Mouse (Mus musculus): ENCODE measurements at regions not wholly inside any gene's neighbourhood (a gene's known extent, or its start where the extent isn't known, plus 50 kb on each side); places are given as distances from the start of the nearest gene placed in this dataset.
A peak's percentile ranks its signal among the peaks of the same experiment; 100 is the strongest.

GRCm38 (mm10) chr10:109299785-109300184 lies 289.0 kb upstream of the Syt1 start:
- H3K27ac ChIP-seq (replicated peaks) = no peak overlapping the region

GRCm38 (mm10) chr10:109283348-109283747 lies 272.6 kb upstream of the Syt1 start:
- WGBS = 81% methylated on average over 10 of the region's 10 CpGs
- H3K4me2 ChIP-seq (replicated peaks) = no peak overlapping the region
- H3K4me3 ChIP-seq = no peak overlapping the region
- H3K27me3 ChIP-seq = no peaks in the 10 kb centered on the region
- no peaks in the 10 kb centered on the region for H3K4me1 ChIP-seq
- no peaks in the 10 kb centered on the region for H3K9me3 ChIP-seq
- H3K9ac ChIP-seq (replicated peaks) = no peak overlapping the region
- ATAC-seq (ENCODE audit: low FRiP score, low read depth) = no peak
- H3K36me3 ChIP-seq = no peaks in the 10 kb centered on the region
- H3K27ac ChIP-seq (replicated peaks) = no peak overlapping the region

More at GRCm38 (mm10) chr10:109299785-109300184, 289.0 kb upstream of the Syt1 start:
- Histone ChIP-seq H3K4me3 (no peak overlapping the region), H3K9ac (replicated peaks) (no peak overlapping the region), H3K27me3 (no peaks in the 10 kb centered on the region), H3K4me2 (replicated peaks) (no peak overlapping the region), H3K9me3 (no peaks in the 10 kb centered on the region), H3K36me3 (no peaks in the 10 kb centered on the region), H3K4me1 (no peaks in the 10 kb centered on the region)
- no peak for ATAC-seq (ENCODE audit: low FRiP score, low read depth)
- 66% methylated on average over 11 of the region's 11 CpGs for WGBS

GRCm38 (mm10) chr10:109249781-109250180 lies 239.0 kb upstream of the Syt1 start:
- Histone ChIP-seq H3K9me3 (no peaks in the 10 kb centered on the region), H3K27ac (replicated peaks) (no peak overlapping the region), H3K4me1 (no peaks in the 10 kb centered on the region), H3K4me3 (no peak overlapping the region), H3K36me3 (no peaks in the 10 kb centered on the region), H3K9ac (replicated peaks) (no peak overlapping the region), H3K4me2 (replicated peaks) (no peak overlapping the region), H3K27me3 (no peaks in the 10 kb centered on the region)
- ATAC-seq (ENCODE audit: low FRiP score, low read depth) = no peak
- WGBS = 92% methylated on average over 3 of the region's 3 CpGs

GRCm38 (mm10) chr10:109246328-109246727 lies 235.5 kb upstream of the Syt1 start:
- Histone ChIP-seq H3K9me3 (no peaks in the 10 kb centered on the region), H3K36me3 (no peaks in the 10 kb centered on the region), H3K9ac (replicated peaks) (no peak overlapping the region), H3K27ac (replicated peaks) (no peak overlapping the region), H3K27me3 (no peaks in the 10 kb centered on the region), H3K4me1 (no peaks in the 10 kb centered on the region), H3K4me3 (no peak overlapping the region), H3K4me2 (replicated peaks) (no peak overlapping the region)
- 51% methylated on average over 4 of the region's 4 CpGs for WGBS
- peak; percentile 53; the same call in 1 of the 2 replicates for ATAC-seq (ENCODE audit: low FRiP score, low read depth)

DNA sequence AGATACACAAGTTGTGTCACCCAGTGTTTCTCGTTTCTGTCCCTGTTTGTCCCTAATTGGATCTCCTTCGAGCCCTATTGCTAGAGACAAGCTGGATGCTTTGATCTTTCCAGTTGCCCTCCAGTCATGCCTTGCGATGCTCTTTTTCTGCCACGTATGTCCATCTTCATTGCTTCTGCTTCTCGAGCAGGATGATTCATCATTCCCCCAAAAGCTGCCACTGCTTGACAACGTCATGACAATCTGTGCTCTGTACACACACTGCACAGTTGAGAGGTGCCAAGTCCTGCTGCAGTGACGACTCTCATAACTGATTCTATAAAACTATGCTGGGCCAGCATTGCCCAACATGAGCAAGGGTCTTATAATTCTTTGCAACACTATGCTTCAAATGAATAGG lies 226.2 kb upstream of the Syt1 start:
- no peaks in the 10 kb centered on the region for H3K27me3 ChIP-seq
- no peak for ATAC-seq (ENCODE audit: low FRiP score, low read depth)

GRCm38 (mm10) chr10:109226989-109227388 lies 216.2 kb upstream of the Syt1 start:
- Histone ChIP-seq H3K4me3 (no peak overlapping the region), H3K36me3 (no peaks in the 10 kb centered on the region), H3K4me1 (no peaks in the 10 kb centered on the region), H3K9ac (replicated peaks) (no peak overlapping the region), H3K27me3 (no peaks in the 10 kb centered on the region), H3K27ac (replicated peaks) (no peak overlapping the region), H3K9me3 (no peaks in the 10 kb centered on the region), H3K4me2 (replicated peaks) (no peak overlapping the region)
- ATAC-seq (ENCODE audit: low FRiP score, low read depth) = no peak
- 93% methylated on average over 3 of the region's 3 CpGs for WGBS

More for the DNA sequence above, 226.2 kb upstream of the Syt1 start:
- H3K4me2 ChIP-seq (replicated peaks) = no peak overlapping the region
- H3K4me3 ChIP-seq = no peak overlapping the region
- H3K4me1 ChIP-seq = no peaks in the 10 kb centered on the region
- no peaks in the 10 kb centered on the region for H3K36me3 ChIP-seq
- no peak overlapping the region for H3K9ac ChIP-seq (replicated peaks)
- H3K9me3 ChIP-seq = no peaks in the 10 kb centered on the region
- H3K27ac ChIP-seq (replicated peaks) = no peak overlapping the region
- 78% methylated on average over 7 of the region's 7 CpGs for WGBS

DNA sequence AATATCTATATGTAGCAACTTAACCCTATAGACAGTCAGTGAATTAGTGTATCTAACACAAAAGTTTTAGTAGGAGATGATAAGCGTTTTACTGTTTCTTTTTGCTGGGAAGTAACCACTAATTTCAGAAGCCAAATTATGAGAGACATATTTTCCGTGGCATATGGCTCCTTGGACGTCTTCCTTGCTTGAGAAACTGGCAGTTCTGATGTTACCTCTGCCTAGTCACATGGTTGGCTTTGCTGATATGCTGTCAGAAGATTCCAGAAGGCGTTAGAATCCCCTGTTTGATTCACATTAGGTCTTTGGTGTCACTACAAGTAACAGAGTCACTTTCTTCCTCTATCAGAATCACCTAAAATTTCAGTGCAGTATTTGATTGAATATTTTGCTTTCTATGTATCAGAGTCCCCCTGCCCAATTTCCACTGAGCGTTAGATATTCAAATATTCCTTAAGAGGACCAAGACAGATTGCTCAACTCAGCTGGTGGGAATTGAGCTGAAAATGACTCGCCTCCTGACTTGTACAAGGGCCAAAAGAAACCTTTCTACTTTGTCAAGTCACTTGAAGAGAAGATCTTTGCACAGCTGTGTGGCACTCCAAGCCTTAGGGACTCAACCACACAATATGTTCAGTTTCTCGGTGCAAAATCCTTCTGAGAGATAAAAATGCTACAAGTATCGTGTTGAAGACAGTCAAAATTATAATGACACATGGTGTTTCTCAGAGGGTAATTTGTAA lies 178.2 kb upstream of the Syt1 start:
- H3K27me3 ChIP-seq = no peaks in the 10 kb centered on the region
- H3K4me2 ChIP-seq (replicated peaks) = no peak overlapping the region
- no peaks in the 10 kb centered on the region for H3K36me3 ChIP-seq
- no peaks in the 10 kb centered on the region for H3K9me3 ChIP-seq
- no peak for ATAC-seq (ENCODE audit: low FRiP score, low read depth)
- 83% methylated on average over 8 of the region's 8 CpGs for WGBS
- H3K9ac ChIP-seq (replicated peaks) = no peak overlapping the region
- H3K27ac ChIP-seq (replicated peaks) = no peak overlapping the region
- H3K4me1 ChIP-seq = no peaks in the 10 kb centered on the region
- no peak overlapping the region for H3K4me3 ChIP-seq

GRCm38 (mm10) chr10:109188252-109188651 lies 177.5 kb upstream of the Syt1 start:
- Histone ChIP-seq H3K9ac (replicated peaks) (no peak overlapping the region), H3K27ac (replicated peaks) (no peak overlapping the region), H3K4me2 (replicated peaks) (no peak overlapping the region), H3K27me3 (no peaks in the 10 kb centered on the region), H3K9me3 (no peaks in the 10 kb centered on the region), H3K4me1 (no peaks in the 10 kb centered on the region), H3K36me3 (no peaks in the 10 kb centered on the region), H3K4me3 (no peak overlapping the region)
- ATAC-seq (ENCODE audit: low FRiP score, low read depth) = no peak
- 82% methylated on average over 4 of the region's 4 CpGs for whole genome bisulfite sequencing

DNA sequence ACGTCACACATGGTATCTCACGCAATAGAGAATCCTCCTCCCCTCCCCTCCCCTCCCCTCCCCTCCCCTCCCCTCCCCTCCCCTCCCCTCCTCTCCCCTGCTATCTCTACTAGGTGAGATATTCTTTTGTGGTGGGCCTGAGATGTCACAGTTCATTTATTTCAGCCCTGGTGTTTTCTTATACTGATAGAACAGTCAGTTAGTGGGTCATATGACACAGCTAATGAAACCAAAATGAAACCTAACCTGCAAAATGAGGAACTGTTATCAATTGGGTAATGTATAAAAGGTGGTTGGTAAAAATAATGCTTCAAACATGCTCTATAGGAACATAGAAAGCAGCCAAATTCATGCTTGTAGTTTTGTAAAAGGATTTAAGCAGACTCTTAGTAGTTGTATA lies 174.5 kb upstream of the Syt1 start:
- H3K36me3 ChIP-seq = no peaks in the 10 kb centered on the region
- no peaks in the 10 kb centered on the region for H3K9me3 ChIP-seq
- H3K4me1 ChIP-seq = no peaks in the 10 kb centered on the region
- H3K4me3 ChIP-seq = no peak overlapping the region
- no peak for ATAC-seq (ENCODE audit: low FRiP score, low read depth)
- no peak overlapping the region for H3K9ac ChIP-seq (replicated peaks)
- H3K27me3 ChIP-seq = no peaks in the 10 kb centered on the region
- no peak overlapping the region for H3K27ac ChIP-seq (replicated peaks)
- 57% methylated on average over 2 of the region's 2 CpGs for WGBS
- no peak overlapping the region for H3K4me2 ChIP-seq (replicated peaks)

GRCm38 (mm10) chr10:109180527-109180926 lies 169.7 kb upstream of the Syt1 start:
- Histone ChIP-seq H3K4me3 (no peak overlapping the region), H3K36me3 (no peaks in the 10 kb centered on the region), H3K9ac (replicated peaks) (no peak overlapping the region), H3K4me2 (replicated peaks) (no peak overlapping the region), H3K27ac (replicated peaks) (no peak overlapping the region), H3K9me3 (no peaks in the 10 kb centered on the region), H3K4me1 (no peaks in the 10 kb centered on the region), H3K27me3 (no peaks in the 10 kb centered on the region)
- ATAC-seq (ENCODE audit: low FRiP score, low read depth) = no peak
- 86% methylated on average over 4 of the region's 4 CpGs for WGBS

- H3K4me1 ChIP-seq = no peaks in the 10 kb centered on the region
- WGBS = 97% methylated on average over 1 of the region's 1 CpGs
- H3K4me3 ChIP-seq = no peak overlapping the region
- H3K4me2 ChIP-seq (replicated peaks) = no peak overlapping the region
- H3K27ac ChIP-seq (replicated peaks) = no peak overlapping the region
- H3K9ac ChIP-seq (replicated peaks) = no peak overlapping the region
- H3K9me3 ChIP-seq = no peaks in the 10 kb centered on the region
- no peaks in the 10 kb centered on the region for H3K36me3 ChIP-seq
- no peak for ATAC-seq (ENCODE audit: low FRiP score, low read depth)
- H3K27me3 ChIP-seq = no peaks in the 10 kb centered on the region
These were observed 149.9 kb upstream of the Syt1 start for GRCm38 (mm10) chr10:109160730-109161129.

GRCm38 (mm10) chr10:109155768-109156167 lies 145.0 kb upstream of the Syt1 start:
- no peak overlapping the region for H3K4me2 ChIP-seq (replicated peaks)
- no peak overlapping the region for H3K27ac ChIP-seq (replicated peaks)
- no peaks in the 10 kb centered on the region for H3K4me1 ChIP-seq
- no peak overlapping the region for H3K9ac ChIP-seq (replicated peaks)
- H3K9me3 ChIP-seq = no peaks in the 10 kb centered on the region
- 88% methylated on average over 5 of the region's 5 CpGs for WGBS
- ATAC-seq (ENCODE audit: low FRiP score, low read depth) = no peak
- no peaks in the 10 kb centered on the region for H3K36me3 ChIP-seq
- no peak overlapping the region for H3K4me3 ChIP-seq
- no peaks in the 10 kb centered on the region for H3K27me3 ChIP-seq

GRCm38 (mm10) chr10:109140421-109140938 lies 129.7 kb upstream of the Syt1 start:
- no peak overlapping the region for H3K4me3 ChIP-seq
- no peak overlapping the region for H3K9ac ChIP-seq (replicated peaks)
- H3K4me2 ChIP-seq (replicated peaks) = no peak overlapping the region
- H3K36me3 ChIP-seq = no peaks in the 10 kb centered on the region
- no peaks in the 10 kb centered on the region for H3K9me3 ChIP-seq
- no peaks in the 10 kb centered on the region for H3K4me1 ChIP-seq
- WGBS = 82% methylated on average over 7 of the region's 7 CpGs
- ATAC-seq (ENCODE audit: low FRiP score, low read depth) = no peak
- no peaks in the 10 kb centered on the region for H3K27me3 ChIP-seq
- H3K27ac ChIP-seq (replicated peaks) = no peak overlapping the region

Measured in midbrain, embryonic 12.5 days (tissue).